Mouse (Mus musculus): ENCODE data around the gene Repin1. TPM values are rescaled to one million over a fixed set of nuclear protein-coding genes. Genes with fewer than 3 reads are reported as not detected.

Repin1 gene
- polyA plus RNA-seq, 1 experiment: 81.8 TPM

DNA sequence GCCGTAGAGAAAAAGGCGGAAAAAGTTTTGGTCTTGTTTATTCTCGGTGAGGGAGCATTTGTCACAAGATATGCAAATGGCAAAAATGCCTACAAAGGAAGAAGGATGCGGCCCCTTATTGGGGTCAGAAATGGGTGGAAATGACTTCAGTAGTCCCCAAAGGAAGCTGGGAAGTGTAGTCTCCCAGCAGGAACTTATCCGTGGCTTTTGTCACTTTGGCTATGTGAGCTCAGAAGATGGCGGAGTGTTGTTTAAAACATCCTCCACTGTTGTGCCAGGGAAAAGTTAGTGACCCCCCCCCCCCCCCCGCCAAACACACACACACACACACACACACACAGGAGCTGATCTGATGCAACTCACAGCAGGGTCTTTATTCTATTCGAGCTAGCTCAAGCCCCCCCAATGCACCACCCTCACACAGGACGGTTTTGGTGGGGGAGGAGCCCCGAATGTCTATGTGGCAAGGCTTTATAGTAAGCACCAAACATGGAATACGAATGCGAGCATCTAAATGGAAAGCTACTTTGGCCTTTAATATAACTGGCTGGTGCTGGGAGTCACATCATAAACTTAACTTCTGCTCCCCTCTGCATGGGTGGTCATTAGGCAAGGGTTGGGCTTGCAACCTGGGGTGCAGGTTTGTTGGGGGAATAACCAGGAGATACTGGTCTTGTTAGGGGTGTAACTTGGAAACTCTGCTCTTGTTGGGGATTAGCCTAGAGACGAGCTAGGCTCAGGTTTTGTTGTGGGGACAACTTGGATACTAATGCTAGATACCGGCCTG, 38.4 kb upstream of the Repin1 start:
- Histone ChIP-seq H3K4me1 (ENCODE audit: control insufficient read depth, insufficient read depth, low read length) (peaks cover 7% of the 10 kb centered on the region), H3K27ac (ENCODE audit: insufficient read depth, low read length) (peak overlapping the region; percentile 95), H3K4me3 (ENCODE audit: insufficient read depth, low read length) (peak overlapping the region; percentile 44)
- peak; percentile 52; the same call in 1 of the 2 replicates for TF ChIP-seq POLR2A (IDR thresholded peaks at IDR 0.05; ENCODE audit: extremely low read depth, insufficient read depth, low read length)
- no peak for TF ChIP-seq CTCF (IDR thresholded peaks at IDR 0.05; ENCODE audit: extremely low read depth, insufficient read depth, low read length)

- Histone ChIP-seq H3K4me1 (ENCODE audit: control insufficient read depth, insufficient read depth, low read length) (peaks cover 7% of the 10 kb centered on the region), H3K27ac (ENCODE audit: insufficient read depth, low read length) (no peak overlapping the region; the same call in 1 of the 2 replicates), H3K4me3 (ENCODE audit: insufficient read depth, low read length) (peak overlapping the region; percentile 44; the same call in 1 of the 2 replicates)
- TF ChIP-seq CTCF (IDR thresholded peaks at IDR 0.05; ENCODE audit: extremely low read depth, insufficient read depth, low read length) (no peak), POLR2A (IDR thresholded peaks at IDR 0.05; ENCODE audit: extremely low read depth, insufficient read depth, low read length) (no peak)
Measured at GRCm38 (mm10) chr6:48555956-48556355, 37.7 kb upstream of the Repin1 start.

- Histone ChIP-seq H3K4me1 (ENCODE audit: control insufficient read depth, insufficient read depth, low read length) (no peaks in the 10 kb centered on the region; the same call in 1 of the 2 replicates), H3K27ac (ENCODE audit: insufficient read depth, low read length) (no peak overlapping the region), H3K4me3 (ENCODE audit: insufficient read depth, low read length) (no peak overlapping the region)
- TF ChIP-seq POLR2A (IDR thresholded peaks at IDR 0.05; ENCODE audit: extremely low read depth, insufficient read depth, low read length) (no peak), CTCF (IDR thresholded peaks at IDR 0.05; ENCODE audit: extremely low read depth, insufficient read depth, low read length) (no peak)
Measured at GRCm38 (mm10) chr6:48565693-48566310, 27.9 kb upstream of the Repin1 start.

GRCm38 (mm10) chr6:48566312-48566711, 27.4 kb upstream of the Repin1 start:
- H3K4me1 ChIP-seq (ENCODE audit: control insufficient read depth, insufficient read depth, low read length): no peaks in the 10 kb centered on the region; the same call in 1 of the 2 replicates

DNA sequence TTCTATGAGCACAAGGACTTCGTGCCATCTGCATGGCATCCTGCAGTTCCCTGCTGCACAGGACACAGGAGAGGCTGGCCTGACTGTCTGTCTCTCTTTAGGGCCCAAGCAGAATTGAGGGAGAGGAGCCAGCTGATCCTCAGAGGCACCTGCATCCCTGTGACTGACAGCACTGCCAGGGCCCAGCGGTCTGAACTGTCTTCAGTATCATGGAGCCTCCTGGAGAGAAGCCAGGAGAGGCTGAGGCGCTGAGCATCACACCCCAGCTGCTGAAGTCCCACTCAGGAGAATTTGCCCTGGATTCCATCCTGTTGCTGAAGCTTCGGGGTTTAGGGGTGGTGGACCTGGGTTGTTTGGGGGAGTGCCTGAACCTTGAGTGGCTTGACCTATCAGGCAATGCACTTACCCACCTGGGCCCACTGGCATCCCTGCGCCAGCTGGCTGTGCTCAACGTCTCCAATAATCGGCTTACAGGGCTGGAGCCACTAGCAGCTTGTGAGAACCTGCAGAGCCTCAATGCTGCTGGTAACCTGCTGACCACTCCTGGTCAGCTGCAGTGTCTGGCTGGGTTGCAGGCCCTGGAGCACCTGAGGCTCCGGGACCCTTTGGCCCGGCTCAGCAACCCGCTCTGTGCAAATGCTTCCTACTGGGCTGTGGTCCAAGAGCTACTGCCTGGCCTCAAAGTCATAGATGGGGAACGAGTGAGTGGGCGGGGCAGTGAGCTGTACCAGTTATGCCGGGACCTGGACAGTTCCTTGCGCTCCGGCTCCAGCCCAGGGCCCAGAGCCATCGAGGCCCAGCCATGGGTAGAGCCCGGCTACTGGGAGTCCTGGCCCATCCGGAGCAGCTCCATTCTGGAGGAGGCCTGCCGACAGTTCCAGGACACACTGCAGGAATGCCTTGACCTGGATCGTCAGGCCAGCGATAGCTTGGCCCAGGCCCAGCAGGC, 25.4 kb upstream of the Repin1 start:
- no peak for TF ChIP-seq CTCF (IDR thresholded peaks at IDR 0.05; ENCODE audit: extremely low read depth, insufficient read depth, low read length)
- no peak for TF ChIP-seq POLR2A (IDR thresholded peaks at IDR 0.05; ENCODE audit: extremely low read depth, insufficient read depth, low read length)
- H3K4me1 ChIP-seq (ENCODE audit: control insufficient read depth, insufficient read depth, low read length): no peaks in the 10 kb centered on the region; the same call in 1 of the 2 replicates
- no peak overlapping the region for H3K4me3 ChIP-seq (ENCODE audit: insufficient read depth, low read length)
- no peak overlapping the region for H3K27ac ChIP-seq (ENCODE audit: insufficient read depth, low read length)

More at GRCm38 (mm10) chr6:48566312-48566711, 27.4 kb upstream of the Repin1 start:
- Histone ChIP-seq H3K27ac (ENCODE audit: insufficient read depth, low read length) (no peak overlapping the region), H3K4me3 (ENCODE audit: insufficient read depth, low read length) (no peak overlapping the region)
- no peak for TF ChIP-seq POLR2A (IDR thresholded peaks at IDR 0.05; ENCODE audit: extremely low read depth, insufficient read depth, low read length)
- no peak for TF ChIP-seq CTCF (IDR thresholded peaks at IDR 0.05; ENCODE audit: extremely low read depth, insufficient read depth, low read length)

DNA sequence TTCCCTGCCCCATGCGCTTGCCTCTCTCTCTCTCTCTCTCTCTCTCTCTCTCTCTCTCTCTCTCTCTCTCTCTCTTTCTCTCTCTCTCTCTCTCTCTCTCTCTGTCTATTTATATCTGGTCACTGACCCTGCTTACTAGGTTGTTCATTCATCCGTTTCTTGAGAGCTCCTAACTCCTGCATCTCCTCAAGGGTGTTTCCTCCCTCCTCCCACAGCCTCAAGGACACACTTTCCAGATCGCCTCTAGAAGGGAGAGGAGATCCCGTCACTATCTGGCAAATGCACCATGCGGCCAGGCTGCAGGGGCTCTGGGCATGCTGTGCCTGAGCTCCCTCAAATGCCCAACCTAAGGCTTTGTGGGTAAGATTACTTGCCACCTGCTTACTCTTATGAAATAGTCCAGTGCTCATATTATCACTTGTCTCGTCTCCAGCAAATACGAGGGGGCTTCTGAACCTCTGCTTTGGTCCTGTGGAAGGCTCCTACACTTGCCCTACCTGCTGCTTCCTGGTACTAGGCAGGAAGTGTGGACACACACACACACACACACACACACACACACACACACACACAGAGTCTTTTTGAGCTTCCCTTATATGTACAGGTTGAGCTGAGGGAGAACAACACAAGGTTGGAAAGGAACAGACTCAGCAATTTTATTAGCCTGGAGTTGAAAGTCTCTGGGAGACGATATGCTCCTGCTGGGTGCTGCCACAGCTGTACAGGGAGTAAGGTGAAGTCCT, 24.4 kb upstream of the Repin1 start:
- H3K27ac ChIP-seq (ENCODE audit: insufficient read depth, low read length): no peak overlapping the region
- no peak for TF ChIP-seq POLR2A (IDR thresholded peaks at IDR 0.05; ENCODE audit: extremely low read depth, insufficient read depth, low read length)
- no peak for TF ChIP-seq CTCF (IDR thresholded peaks at IDR 0.05; ENCODE audit: extremely low read depth, insufficient read depth, low read length)
- no peak overlapping the region for H3K4me3 ChIP-seq (ENCODE audit: insufficient read depth, low read length)
- no peaks in the 10 kb centered on the region; the same call in 1 of the 2 replicates for H3K4me1 ChIP-seq (ENCODE audit: control insufficient read depth, insufficient read depth, low read length)

- H3K4me3 ChIP-seq (ENCODE audit: insufficient read depth, low read length): no peak overlapping the region
- TF ChIP-seq POLR2A (IDR thresholded peaks at IDR 0.05; ENCODE audit: extremely low read depth, insufficient read depth, low read length): no peak
- TF ChIP-seq CTCF (IDR thresholded peaks at IDR 0.05; ENCODE audit: extremely low read depth, insufficient read depth, low read length): no peak
- H3K4me1 ChIP-seq (ENCODE audit: control insufficient read depth, insufficient read depth, low read length): no peaks in the 10 kb centered on the region
- H3K27ac ChIP-seq (ENCODE audit: insufficient read depth, low read length): no peak overlapping the region; the same call in 1 of the 2 replicates
Measured at GRCm38 (mm10) chr6:48572014-48572413, 21.7 kb upstream of the Repin1 start.

DNA sequence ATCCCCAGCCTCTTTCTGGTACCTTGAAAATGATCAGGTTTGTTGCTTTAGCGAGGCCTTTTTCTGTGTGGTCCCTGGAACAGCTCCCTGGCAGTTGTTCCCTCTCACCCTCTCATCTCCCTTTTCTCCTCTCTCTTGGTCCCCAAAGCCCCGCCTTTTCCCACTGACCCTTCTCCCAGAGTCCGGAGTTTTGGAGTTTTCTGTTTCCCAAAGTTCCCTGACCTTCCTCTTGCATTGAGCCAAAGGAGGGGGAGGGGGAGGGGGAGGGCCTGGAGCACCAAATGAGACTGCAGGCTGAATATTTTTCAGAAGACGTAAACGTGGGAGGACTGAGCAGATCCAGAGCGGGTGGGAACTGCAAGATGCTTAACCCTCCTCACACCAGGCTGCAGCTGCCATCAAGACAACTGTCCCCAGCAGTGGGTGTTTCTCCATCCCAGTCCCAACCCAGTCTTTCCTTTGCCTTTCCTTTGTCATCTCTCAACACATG, 21.1 kb upstream of the Repin1 start, which contains the start of gene Rarres2:
Rarres2 (minus strand) TSS at position 218 of the 490 bp plus-strand sequence.
- H3K4me1 ChIP-seq (ENCODE audit: control insufficient read depth, insufficient read depth, low read length): no peaks in the 10 kb centered on the region
- H3K27ac ChIP-seq (ENCODE audit: insufficient read depth, low read length): no peak within 1 kb of the TSS; the same call in 1 of the 2 replicates
- no peak within 1 kb of the TSS for H3K4me3 ChIP-seq (ENCODE audit: insufficient read depth, low read length)
- TF ChIP-seq POLR2A (IDR thresholded peaks at IDR 0.05; ENCODE audit: extremely low read depth, insufficient read depth, low read length): no peak
- no peak for TF ChIP-seq CTCF (IDR thresholded peaks at IDR 0.05; ENCODE audit: extremely low read depth, insufficient read depth, low read length)
